Mouse (Mus musculus) neural tube, embryonic 13.5 days (tissue): ENCODE results near the gene Lclat1. TPM values are rescaled to one million over a fixed set of nuclear protein-coding genes. Genes with fewer than 3 reads are reported as not detected.
"Not testable (repeated sequence)": the region's sequence is repeated elsewhere in the genome, so short reads cannot be mapped to it uniquely, and the experiment has no call there.

Source experiments
- ATAC-seq: fragments of 200-750 bp; cut with Nextera tagmentation; 2 replicates; pipeline ENCODE4 v1.8.0; 2017; ENCODE audit warnings: low read depth, mild to moderate bottlenecking, moderate TSS enrichment, moderate library complexity
- H3K27ac ChIP-seq: fragments of 300-500 bp; sonication (generic); replicated peaks from 2 replicates; pipeline ENCODE4 v1.5.1; 2015; ENCODE audit warnings: moderate library complexity, mild to moderate bottlenecking, inconsistent platforms
- H3K27me3 ChIP-seq: fragments of 300-500 bp; sonication (generic); 2 replicates; pipeline ENCODE4 v1.6.1; 2015; ENCODE audit warnings: mild to moderate bottlenecking, inconsistent platforms
- H3K36me3 ChIP-seq: fragments of 300-500 bp; sonication (generic); 2 replicates; pipeline ENCODE4 v1.6.1; 2015; ENCODE audit warnings: mild to moderate bottlenecking, inconsistent platforms
- H3K4me1 ChIP-seq: fragments of 300-500 bp; sonication (generic); replicated peaks from 2 replicates; pipeline ENCODE4 v1.6.1; 2015; ENCODE audit warnings: inconsistent platforms
- H3K4me2 ChIP-seq: fragments of 300-500 bp; sonication (generic); 2 replicates; pipeline ENCODE4 v1.6.1; 2015; ENCODE audit warnings: inconsistent platforms, mild to moderate bottlenecking, moderate library complexity
- H3K4me3 ChIP-seq: fragments of 300-500 bp; sonication (generic); 2 replicates; pipeline ENCODE4 v1.5.1; 2015; ENCODE audit warnings: mild to moderate bottlenecking, inconsistent platforms
- H3K9ac ChIP-seq: fragments of 300-500 bp; sonication (generic); 2 replicates; pipeline ENCODE4 v1.6.1; 2015; ENCODE audit warnings: moderate library complexity, mild to moderate bottlenecking, inconsistent platforms
- H3K9me3 ChIP-seq: fragments of 300-500 bp; sonication (generic); 2 replicates; pipeline ENCODE4 v1.6.1; 2016; ENCODE audit warnings: inconsistent platforms
- WGBS: fragments of 180-500 bp; shearing (Covaris S2); methylation state at CpG from one replicate; pipeline ENCODE4 v1.1.7; 2015; 5-methylcytosine and 5-hydroxymethylcytosine counted together
- polyA plus RNA-seq: library from polyadenylated mRNA; unstranded; fragments of >200 nt; fragmentation: Nextera tagmentation; extraction: Ambion mirVana; gene quantifications from 2 replicates; pipeline ENCODE4 v1.2.1, GENCODE M21; 2015

Gene Lclat1
- polyA plus RNA-seq, 1 experiment from 2014 or later: 10.9 TPM

GRCm38 (mm10) chr17:73277770-73278169 is 170.0 kb downstream of the Lclat1 start:
- H3K36me3 ChIP-seq: no peaks in the 10 kb centered on the region
- no peak overlapping the region for H3K4me2 ChIP-seq
- WGBS: 94% methylated on average over 4 of the region's 4 CpGs
- no peak overlapping the region for H3K9ac ChIP-seq
- no peaks in the 10 kb centered on the region for H3K27me3 ChIP-seq
- no peak for ATAC-seq
- no peak overlapping the region for H3K4me3 ChIP-seq
- H3K4me1 ChIP-seq: no peaks in the 10 kb centered on the region
- no peak overlapping the region for H3K27ac ChIP-seq
- H3K9me3 ChIP-seq: no peaks in the 10 kb centered on the region

GRCm38 (mm10) chr17:73282702-73283101 is 174.9 kb downstream of the Lclat1 start:
- not testable (repeated sequence) for H3K4me2 ChIP-seq, H3K27ac ChIP-seq, H3K9me3 ChIP-seq, H3K9ac ChIP-seq, H3K4me3 ChIP-seq, H3K36me3 ChIP-seq, ATAC-seq, H3K27me3 ChIP-seq, H3K4me1 ChIP-seq
- WGBS: 57% methylated on average over 6 of the region's 6 CpGs

GRCm38 (mm10) chr17:73284301-73284700 is 176.5 kb downstream of the Lclat1 start:
- H3K9ac ChIP-seq: no peak overlapping the region
- no peaks in the 10 kb centered on the region for H3K4me1 ChIP-seq
- H3K4me2 ChIP-seq: no peak overlapping the region
- H3K27ac ChIP-seq: no peak overlapping the region
- no peaks in the 10 kb centered on the region for H3K27me3 ChIP-seq
- no peak for ATAC-seq
- H3K4me3 ChIP-seq: no peak overlapping the region
- no peaks in the 10 kb centered on the region for H3K36me3 ChIP-seq
- WGBS: 63% methylated on average over 2 of the region's 2 CpGs
- H3K9me3 ChIP-seq: no peaks in the 10 kb centered on the region

Other genes starting within 250 kb of the Lclat1 start
- gene Lbh, start 189.7 kb upstream of the Lclat1 start, polyA plus RNA-seq: 6.3 and 7.5 TPM in 2 replicates